Mouse (Mus musculus): ENCODE measurements at regions not wholly inside any gene's neighbourhood (a gene's known extent, or its start where the extent isn't known, plus 50 kb on each side); places are given as distances from the start of the nearest gene placed in this dataset.

- ATAC-seq (ENCODE audit: insufficient number of reproducible peaks, insufficient read depth, low FRiP score, low TSS enrichment): peak; percentile 84
- WGBS: 1% methylated on average over 23 of the region's 23 CpGs
- Histone ChIP-seq H3K36me3 (no peaks in the 10 kb centered on the region), H3K9ac (0 out of 2 replicates have a peak overlapping the region, but pooled peaks have one; percentile 31), H3K4me1 (peaks cover 34% of the 10 kb centered on the region), H3K9me3 (no peaks in the 10 kb centered on the region), H3K27me3 (no peaks in the 10 kb centered on the region), H3K27ac (peak overlapping the region; percentile 89), H3K4me2 (replicated peaks) (peak overlapping the region; percentile 59), H3K4me3 (peak overlapping the region; percentile 28)
Measured at GRCm38 (mm10) chr10:43722711-43723614, 144.9 kb downstream of the Cd24a start.

GRCm38 (mm10) chr10:43723615-43723937 is 145.5 kb downstream of the Cd24a start:
- Histone ChIP-seq H3K36me3 (no peaks in the 10 kb centered on the region), H3K27ac (peak overlapping the region; percentile 89), H3K9ac (0 out of 2 replicates have a peak overlapping the region, but pooled peaks have one; percentile 31), H3K4me1 (peaks cover 36% of the 10 kb centered on the region), H3K4me3 (peak overlapping the region; percentile 28), H3K27me3 (no peaks in the 10 kb centered on the region), H3K4me2 (replicated peaks) (peak overlapping the region; percentile 59), H3K9me3 (no peaks in the 10 kb centered on the region)
- ATAC-seq (ENCODE audit: insufficient number of reproducible peaks, insufficient read depth, low FRiP score, low TSS enrichment): no peak
- WGBS: under 1% methylated on average over 12 of the region's 12 CpGs

GRCm38 (mm10) chr10:43727746-43728145 is 149.7 kb downstream of the Cd24a start:
- Histone ChIP-seq H3K4me3 (no peak overlapping the region), H3K9ac (no peak overlapping the region), H3K9me3 (no peaks in the 10 kb centered on the region), H3K36me3 (no peaks in the 10 kb centered on the region), H3K4me1 (peaks cover 18% of the 10 kb centered on the region; the same call in 1 of the 2 replicates), H3K27me3 (no peaks in the 10 kb centered on the region), H3K27ac (no peak overlapping the region), H3K4me2 (replicated peaks) (no peak overlapping the region)
- ATAC-seq (ENCODE audit: insufficient number of reproducible peaks, insufficient read depth, low FRiP score, low TSS enrichment): no peak
- WGBS: 57% methylated on average over 6 of the region's 6 CpGs

- no peaks in the 10 kb centered on the region for H3K27me3 ChIP-seq
- H3K4me2 ChIP-seq (replicated peaks): no peak overlapping the region
- H3K4me1 ChIP-seq: 0 out of 2 replicates have a peak, but pooled peaks cover 4% of the 10 kb centered on the region
- WGBS: 58% methylated on average over 3 of the region's 3 CpGs
- H3K9me3 ChIP-seq: no peaks in the 10 kb centered on the region
- H3K27ac ChIP-seq: no peak overlapping the region
- no peak overlapping the region for H3K4me3 ChIP-seq
- H3K36me3 ChIP-seq: no peaks in the 10 kb centered on the region
- no peak for ATAC-seq (ENCODE audit: insufficient number of reproducible peaks, insufficient read depth, low FRiP score, low TSS enrichment)
- no peak overlapping the region for H3K9ac ChIP-seq
Measured at GRCm38 (mm10) chr10:43729184-43729583, 151.1 kb downstream of the Cd24a start.

- ATAC-seq (ENCODE audit: insufficient number of reproducible peaks, insufficient read depth, low FRiP score, low TSS enrichment): no peak
- Histone ChIP-seq H3K27me3 (no peaks in the 10 kb centered on the region), H3K9me3 (no peaks in the 10 kb centered on the region), H3K4me3 (no peak overlapping the region), H3K4me2 (replicated peaks) (no peak overlapping the region), H3K27ac (no peak overlapping the region; the same call in 1 of the 2 replicates), H3K9ac (no peak overlapping the region), H3K36me3 (no peaks in the 10 kb centered on the region), H3K4me1 (no peaks in the 10 kb centered on the region)
- WGBS: 68% methylated on average over 13 of the region's 13 CpGs
Measured at GRCm38 (mm10) chr10:43733618-43734415, 155.7 kb downstream of the Cd24a start.

GRCm38 (mm10) chr10:43739181-43739580 is 161.1 kb downstream of the Cd24a start:
- peaks cover 33% of the 10 kb centered on the region for H3K4me1 ChIP-seq
- H3K27me3 ChIP-seq: no peaks in the 10 kb centered on the region
- ATAC-seq (ENCODE audit: insufficient number of reproducible peaks, insufficient read depth, low FRiP score, low TSS enrichment): no peak
- no peaks in the 10 kb centered on the region for H3K36me3 ChIP-seq
- no peaks in the 10 kb centered on the region for H3K9me3 ChIP-seq
- 70% methylated on average over 2 of the region's 2 CpGs for WGBS
- no peak overlapping the region for H3K4me3 ChIP-seq
- no peak overlapping the region for H3K4me2 ChIP-seq (replicated peaks)
- no peak overlapping the region for H3K27ac ChIP-seq
- H3K9ac ChIP-seq: no peak overlapping the region

GRCm38 (mm10) chr10:43739718-43740117 is 161.6 kb downstream of the Cd24a start:
- H3K27me3 ChIP-seq: no peaks in the 10 kb centered on the region
- H3K27ac ChIP-seq: peak overlapping the region; percentile 65; the same call in 1 of the 2 replicates
- WGBS: 37% methylated on average over 8 of the region's 8 CpGs
- H3K9ac ChIP-seq: no peak overlapping the region
- H3K4me3 ChIP-seq: no peak overlapping the region
- ATAC-seq (ENCODE audit: insufficient number of reproducible peaks, insufficient read depth, low FRiP score, low TSS enrichment): 0 out of 2 replicates have a peak, but pooled peaks have one; percentile 29
- H3K4me2 ChIP-seq (replicated peaks): no peak overlapping the region
- no peaks in the 10 kb centered on the region for H3K36me3 ChIP-seq
- peaks cover 33% of the 10 kb centered on the region for H3K4me1 ChIP-seq
- H3K9me3 ChIP-seq: no peaks in the 10 kb centered on the region

- no peak overlapping the region for H3K9ac ChIP-seq
- WGBS: 22% methylated on average over 13 of the region's 13 CpGs
- H3K4me2 ChIP-seq (replicated peaks): 0 out of 2 replicates have a peak overlapping the region, but pooled peaks have one; percentile 11
- H3K27ac ChIP-seq: peak overlapping the region; percentile 65
- H3K9me3 ChIP-seq: no peaks in the 10 kb centered on the region
- no peak overlapping the region for H3K4me3 ChIP-seq
- H3K36me3 ChIP-seq: no peaks in the 10 kb centered on the region
- H3K27me3 ChIP-seq: no peaks in the 10 kb centered on the region
- H3K4me1 ChIP-seq: peaks cover 33% of the 10 kb centered on the region
- 0 out of 2 replicates have a peak, but pooled peaks have one; percentile 24 for ATAC-seq (ENCODE audit: insufficient number of reproducible peaks, insufficient read depth, low FRiP score, low TSS enrichment)
Measured at GRCm38 (mm10) chr10:43740204-43740865, 161.2 kb downstream of the Qrsl1 start.

- Histone ChIP-seq H3K4me2 (replicated peaks) (no peak overlapping the region), H3K9me3 (no peaks in the 10 kb centered on the region), H3K4me1 (peaks cover 33% of the 10 kb centered on the region), H3K4me3 (no peak overlapping the region), H3K36me3 (no peaks in the 10 kb centered on the region), H3K27me3 (no peaks in the 10 kb centered on the region), H3K27ac (no peak overlapping the region; the same call in 1 of the 2 replicates), H3K9ac (no peak overlapping the region)
- ATAC-seq (ENCODE audit: insufficient number of reproducible peaks, insufficient read depth, low FRiP score, low TSS enrichment): no peak
- WGBS: 54% methylated on average over 18 of the region's 18 CpGs
Measured at GRCm38 (mm10) chr10:43741361-43742084, 160.0 kb downstream of the Qrsl1 start.

- no peak for ATAC-seq (ENCODE audit: insufficient number of reproducible peaks, insufficient read depth, low FRiP score, low TSS enrichment)
- peak overlapping the region; percentile 69 for H3K27ac ChIP-seq
- peak overlapping the region; percentile 42 for H3K4me2 ChIP-seq (replicated peaks)
- WGBS: 3% methylated on average over 15 of the region's 15 CpGs
- H3K36me3 ChIP-seq: no peaks in the 10 kb centered on the region
- peaks cover 33% of the 10 kb centered on the region for H3K4me1 ChIP-seq
- no peaks in the 10 kb centered on the region for H3K9me3 ChIP-seq
- no peak overlapping the region for H3K9ac ChIP-seq
- peak overlapping the region; percentile 17; the same call in 1 of the 2 replicates for H3K4me3 ChIP-seq
- H3K27me3 ChIP-seq: no peaks in the 10 kb centered on the region
Measured at GRCm38 (mm10) chr10:43742085-43743054, 159.2 kb downstream of the Qrsl1 start.
